Mouse (Mus musculus): ENCODE measurements around the gene Ovch2. TPM values are rescaled to one million over a fixed set of nuclear protein-coding genes. Genes with fewer than 3 reads are reported as not detected.

The Ovch2 gene
- polyA plus RNA-seq, 1 experiment from 2014 or later: not detected

DNA sequence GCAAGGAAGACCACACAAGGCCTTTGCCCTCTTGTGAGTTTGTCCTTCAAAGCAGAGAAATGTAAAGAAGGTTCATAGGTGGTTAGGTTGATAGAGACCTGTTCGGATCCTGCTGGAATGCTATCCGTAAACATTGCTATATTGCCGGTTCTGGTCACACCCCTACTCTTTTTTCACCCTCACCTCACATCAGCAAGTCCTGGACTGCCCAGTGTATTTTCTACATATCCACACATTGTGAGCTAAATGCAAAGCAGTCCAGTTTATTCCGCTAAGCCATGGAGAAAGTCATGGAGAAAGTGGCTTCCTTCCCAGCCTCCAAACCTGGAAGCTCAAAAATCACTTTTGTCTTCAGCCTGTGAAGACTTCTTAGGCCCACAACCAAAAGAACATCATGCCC, 51.3 kb downstream of the Ovch2 start:
- Histone ChIP-seq H3K9me3 (ENCODE audit: control insufficient read depth, low read length) (no peaks in the 10 kb centered on the region), H3K4me1 (replicated peaks; ENCODE audit: control insufficient read depth, insufficient read depth, low read length) (no peaks in the 10 kb centered on the region), H3K4me2 (no peak overlapping the region), H3K9ac (ENCODE audit: low read depth, low read length) (no peak overlapping the region), H3K36me3 (ENCODE audit: control insufficient read depth, insufficient read depth, low read length) (no peaks in the 10 kb centered on the region), H3K27ac (ENCODE audit: low read depth, low read length) (no peak overlapping the region), H3K27me3 (replicated peaks; ENCODE audit: control insufficient read depth, insufficient read depth, low read length) (no peaks in the 10 kb centered on the region), H3K4me3 (ENCODE audit: low read depth, low read length) (no peak overlapping the region)
- no peak for ATAC-seq (replicated peaks; ENCODE audit: low FRiP score)
- 90% methylated on average over 4 of the region's 4 CpGs for WGBS
- DNase-seq (ENCODE audit: low spot score): no peak

DNA sequence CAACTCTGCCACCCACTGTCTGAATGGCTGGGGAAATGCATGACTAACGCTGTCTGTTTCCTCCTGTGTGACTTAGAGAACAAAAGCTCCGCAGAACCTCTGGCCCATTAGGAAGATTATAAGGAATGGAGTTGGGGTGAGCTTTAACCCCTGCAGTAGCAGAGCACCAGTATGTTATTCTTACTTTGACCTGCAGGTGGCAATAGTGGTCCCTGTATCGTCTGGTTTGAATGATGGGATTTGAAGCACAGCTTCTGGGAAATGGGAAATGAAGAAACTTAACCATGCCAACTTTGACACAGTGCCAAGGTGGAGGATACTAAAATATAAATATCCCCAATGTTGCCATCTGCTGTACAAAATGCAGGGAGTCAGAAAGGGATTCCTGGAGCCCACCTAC, 51.7 kb downstream of the Ovch2 start:
- 4% methylated on average over 3 of the region's 3 CpGs for WGBS

DNA sequence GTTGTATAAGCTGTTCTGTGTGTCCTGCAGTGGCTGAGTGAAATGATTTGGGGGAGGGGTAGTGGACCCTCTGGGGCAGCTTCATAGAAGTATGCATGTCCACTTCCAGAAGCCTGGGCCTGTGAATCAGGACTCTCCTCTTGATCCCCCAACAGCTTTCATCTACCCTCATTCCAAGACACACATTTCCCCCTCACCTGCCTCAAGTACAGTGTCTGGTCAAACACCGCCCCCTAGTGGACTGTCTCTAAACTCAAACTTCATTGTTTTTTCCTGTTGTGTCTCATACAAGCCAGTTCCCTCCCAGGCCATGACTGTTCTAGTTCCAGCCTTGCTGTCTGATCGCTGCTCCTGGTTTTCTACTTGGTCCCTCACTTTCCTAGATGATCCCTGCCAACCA, 53.1 kb downstream of the Ovch2 start:
- H3K4me1 ChIP-seq (replicated peaks; ENCODE audit: control insufficient read depth, insufficient read depth, low read length): no peaks in the 10 kb centered on the region
- no peak overlapping the region for H3K27ac ChIP-seq (ENCODE audit: low read depth, low read length)
- DNase-seq (ENCODE audit: low spot score): no peak
- no peak overlapping the region for H3K4me2 ChIP-seq
- no peak overlapping the region for H3K4me3 ChIP-seq (ENCODE audit: low read depth, low read length)
- WGBS: 6% methylated on average over 2 of the region's 2 CpGs
- H3K9me3 ChIP-seq (ENCODE audit: control insufficient read depth, low read length): no peaks in the 10 kb centered on the region
- ATAC-seq (replicated peaks; ENCODE audit: low FRiP score): no peak
- H3K27me3 ChIP-seq (replicated peaks; ENCODE audit: control insufficient read depth, insufficient read depth, low read length): no peaks in the 10 kb centered on the region
- no peaks in the 10 kb centered on the region for H3K36me3 ChIP-seq (ENCODE audit: control insufficient read depth, insufficient read depth, low read length)
- H3K9ac ChIP-seq (ENCODE audit: low read depth, low read length): no peak overlapping the region

More for the DNA sequence above, 51.7 kb downstream of the Ovch2 start:
- ATAC-seq (replicated peaks; ENCODE audit: low FRiP score) (no peak), DNase-seq (ENCODE audit: low spot score) (no peak)
- no peaks in the 10 kb centered on the region for H3K4me1 ChIP-seq (replicated peaks; ENCODE audit: control insufficient read depth, insufficient read depth, low read length)
- H3K36me3 ChIP-seq (ENCODE audit: control insufficient read depth, insufficient read depth, low read length): no peaks in the 10 kb centered on the region
- H3K9ac ChIP-seq (ENCODE audit: low read depth, low read length): no peak overlapping the region
- no peaks in the 10 kb centered on the region for H3K27me3 ChIP-seq (replicated peaks; ENCODE audit: control insufficient read depth, insufficient read depth, low read length)
- no peak overlapping the region for H3K4me3 ChIP-seq (ENCODE audit: low read depth, low read length)
- no peaks in the 10 kb centered on the region for H3K9me3 ChIP-seq (ENCODE audit: control insufficient read depth, low read length)
- no peak overlapping the region for H3K27ac ChIP-seq (ENCODE audit: low read depth, low read length)
- no peak overlapping the region for H3K4me2 ChIP-seq

DNA sequence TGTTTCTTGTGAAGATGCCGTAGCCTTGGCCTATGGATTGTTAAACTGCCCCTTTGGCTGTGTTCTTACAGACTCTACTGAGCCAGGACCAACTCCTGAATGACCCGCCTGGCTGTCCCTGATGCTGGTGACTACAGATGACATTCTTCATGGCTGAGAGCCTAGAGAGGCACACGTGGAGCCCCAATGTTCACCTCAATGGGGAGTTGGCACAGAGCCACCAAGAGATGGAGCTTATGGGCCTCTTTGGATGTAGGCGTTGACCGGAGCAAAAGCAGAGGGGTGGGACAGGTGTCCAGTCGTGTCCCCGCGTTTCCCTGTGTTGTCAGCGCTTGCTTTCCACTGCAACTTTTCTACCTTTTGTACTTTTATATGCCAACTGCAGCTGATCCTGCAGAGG, 53.5 kb downstream of the Ovch2 start:
- DNase-seq (ENCODE audit: low spot score) (no peak), ATAC-seq (replicated peaks; ENCODE audit: low FRiP score) (no peak)
- 84% methylated on average over 9 of the region's 9 CpGs for WGBS
- Histone ChIP-seq H3K9me3 (ENCODE audit: control insufficient read depth, low read length) (no peaks in the 10 kb centered on the region), H3K4me3 (ENCODE audit: low read depth, low read length) (no peak overlapping the region), H3K36me3 (ENCODE audit: control insufficient read depth, insufficient read depth, low read length) (no peaks in the 10 kb centered on the region), H3K9ac (ENCODE audit: low read depth, low read length) (no peak overlapping the region), H3K27me3 (replicated peaks; ENCODE audit: control insufficient read depth, insufficient read depth, low read length) (no peaks in the 10 kb centered on the region), H3K4me2 (no peak overlapping the region), H3K4me1 (replicated peaks; ENCODE audit: control insufficient read depth, insufficient read depth, low read length) (no peaks in the 10 kb centered on the region), H3K27ac (ENCODE audit: low read depth, low read length) (no peak overlapping the region)

DNA sequence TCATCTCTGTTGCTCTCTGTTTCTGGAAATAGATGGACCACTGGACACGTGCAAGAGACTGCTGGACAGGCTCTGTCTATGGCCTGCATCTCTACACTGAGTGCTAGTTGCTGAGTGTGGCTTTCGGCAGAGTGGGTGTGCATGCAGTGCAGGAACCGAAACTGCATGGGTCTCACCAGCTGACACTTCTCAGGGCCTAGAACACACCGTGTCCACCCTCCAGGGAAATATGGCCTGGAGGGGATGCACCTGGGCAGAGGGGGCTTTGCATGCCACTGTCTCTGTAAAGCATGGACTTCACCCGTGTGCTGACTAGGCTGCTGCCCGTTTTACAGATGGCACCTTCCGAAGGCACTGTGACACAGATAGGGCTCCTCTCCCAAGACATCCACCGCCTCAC, 55.0 kb downstream of the Ovch2 start:
- H3K4me2 ChIP-seq: no peak overlapping the region
- H3K36me3 ChIP-seq (ENCODE audit: control insufficient read depth, insufficient read depth, low read length): no peaks in the 10 kb centered on the region; the same call in 1 of the 2 replicates
- H3K9me3 ChIP-seq (ENCODE audit: control insufficient read depth, low read length): no peaks in the 10 kb centered on the region
- WGBS: 82% methylated on average over 8 of the region's 8 CpGs
- H3K9ac ChIP-seq (ENCODE audit: low read depth, low read length): no peak overlapping the region
- H3K27me3 ChIP-seq (replicated peaks; ENCODE audit: control insufficient read depth, insufficient read depth, low read length): no peaks in the 10 kb centered on the region
- no peak overlapping the region for H3K4me3 ChIP-seq (ENCODE audit: low read depth, low read length)
- no peaks in the 10 kb centered on the region for H3K4me1 ChIP-seq (replicated peaks; ENCODE audit: control insufficient read depth, insufficient read depth, low read length)
- H3K27ac ChIP-seq (ENCODE audit: low read depth, low read length): no peak overlapping the region
- no peak for DNase-seq (ENCODE audit: low spot score)
- no peak for ATAC-seq (replicated peaks; ENCODE audit: low FRiP score)

DNA sequence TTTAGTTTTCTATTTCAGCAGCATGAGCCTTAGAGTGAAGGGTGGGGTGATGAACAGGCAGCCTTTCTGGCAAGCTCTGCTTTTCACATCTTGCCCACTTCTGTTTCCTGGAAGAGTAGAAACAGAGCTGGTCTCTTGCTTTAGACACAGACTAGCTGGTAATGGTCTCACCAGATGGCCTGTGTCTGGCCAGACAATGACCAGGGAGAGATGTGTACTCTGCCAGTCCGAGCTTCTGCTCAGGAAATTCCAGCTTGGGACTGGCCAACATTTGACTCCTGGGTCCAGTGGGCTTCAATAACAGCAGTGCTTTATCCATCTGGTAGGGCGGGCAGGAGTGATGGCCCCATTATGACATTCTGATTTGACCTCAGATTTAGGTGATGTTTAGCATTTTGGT, 55.9 kb downstream of the Ovch2 start:
- Histone ChIP-seq H3K36me3 (ENCODE audit: control insufficient read depth, insufficient read depth, low read length) (no peaks in the 10 kb centered on the region; the same call in 1 of the 2 replicates), H3K27me3 (replicated peaks; ENCODE audit: control insufficient read depth, insufficient read depth, low read length) (no peaks in the 10 kb centered on the region), H3K9ac (ENCODE audit: low read depth, low read length) (no peak overlapping the region), H3K27ac (ENCODE audit: low read depth, low read length) (no peak overlapping the region), H3K4me2 (no peak overlapping the region), H3K4me1 (replicated peaks; ENCODE audit: control insufficient read depth, insufficient read depth, low read length) (no peaks in the 10 kb centered on the region), H3K9me3 (ENCODE audit: control insufficient read depth, low read length) (no peaks in the 10 kb centered on the region), H3K4me3 (ENCODE audit: low read depth, low read length) (no peak overlapping the region)
- 74% methylated on average over 2 of the region's 2 CpGs for WGBS
- DNase-seq (ENCODE audit: low spot score) (no peak), ATAC-seq (replicated peaks; ENCODE audit: low FRiP score) (no peak)

DNA sequence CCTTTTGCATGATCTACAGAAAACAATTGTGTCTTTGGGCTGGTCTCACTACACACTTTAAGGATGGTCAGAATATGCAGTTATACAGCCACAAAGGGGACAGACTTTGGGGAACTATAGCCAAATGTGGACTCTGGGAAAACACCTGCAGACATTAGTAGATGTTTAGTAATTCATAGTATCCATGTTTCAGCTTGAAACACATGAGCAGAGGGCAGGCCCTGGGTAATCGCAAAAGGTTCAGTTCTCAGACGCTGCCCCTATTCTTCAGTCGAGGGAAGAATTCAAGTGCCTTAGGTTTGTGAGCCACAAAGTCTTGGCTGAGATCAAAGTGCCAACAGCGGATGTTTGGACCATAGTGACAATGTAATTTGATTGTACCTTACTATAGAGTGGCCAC, 56.6 kb downstream of the Ovch2 start:
- DNase-seq (ENCODE audit: low spot score): no peak
- Histone ChIP-seq H3K27ac (ENCODE audit: low read depth, low read length) (no peak overlapping the region), H3K36me3 (ENCODE audit: control insufficient read depth, insufficient read depth, low read length) (peaks cover 2% of the 10 kb centered on the region; the same call in 1 of the 2 replicates), H3K27me3 (replicated peaks; ENCODE audit: control insufficient read depth, insufficient read depth, low read length) (no peaks in the 10 kb centered on the region), H3K4me3 (ENCODE audit: low read depth, low read length) (no peak overlapping the region), H3K9me3 (ENCODE audit: control insufficient read depth, low read length) (no peaks in the 10 kb centered on the region), H3K4me2 (no peak overlapping the region), H3K4me1 (replicated peaks; ENCODE audit: control insufficient read depth, insufficient read depth, low read length) (no peaks in the 10 kb centered on the region), H3K9ac (ENCODE audit: low read depth, low read length) (no peak overlapping the region)
- WGBS: 83% methylated on average over 4 of the region's 4 CpGs
- no peak for ATAC-seq (replicated peaks; ENCODE audit: low FRiP score)

DNA sequence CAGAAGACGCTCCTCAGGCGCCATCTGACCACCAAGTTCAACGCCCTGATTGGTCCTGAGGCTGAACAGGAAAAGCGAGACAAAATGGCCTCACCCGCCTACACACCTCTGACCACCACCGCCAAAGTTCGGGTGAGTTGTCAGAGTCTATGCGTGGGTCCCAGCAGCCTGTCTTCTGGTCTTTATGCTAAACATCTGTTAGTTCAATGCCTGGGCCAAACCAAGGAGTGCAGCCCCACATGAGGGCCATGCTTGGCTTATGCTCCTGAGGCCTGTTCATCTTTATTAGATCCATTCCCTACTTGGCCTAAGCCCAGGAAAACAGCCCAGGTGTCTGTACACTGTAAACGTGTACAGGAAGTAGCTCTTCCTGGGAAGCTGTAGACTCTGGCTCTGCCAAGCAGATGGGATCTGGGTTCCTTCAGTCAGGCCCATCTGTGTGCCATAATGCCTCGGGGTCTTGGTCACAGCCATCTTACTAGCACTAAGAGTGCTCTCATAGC, 58.0 kb downstream of the Ovch2 start:
- Histone ChIP-seq H3K36me3 (ENCODE audit: control insufficient read depth, insufficient read depth, low read length) (peaks cover 2% of the 10 kb centered on the region; the same call in 1 of the 2 replicates), H3K27ac (ENCODE audit: low read depth, low read length) (no peak overlapping the region), H3K9me3 (ENCODE audit: control insufficient read depth, low read length) (no peaks in the 10 kb centered on the region), H3K4me3 (ENCODE audit: low read depth, low read length) (no peak overlapping the region), H3K9ac (ENCODE audit: low read depth, low read length) (no peak overlapping the region), H3K4me2 (no peak overlapping the region), H3K27me3 (replicated peaks; ENCODE audit: control insufficient read depth, insufficient read depth, low read length) (no peaks in the 10 kb centered on the region), H3K4me1 (replicated peaks; ENCODE audit: control insufficient read depth, insufficient read depth, low read length) (no peaks in the 10 kb centered on the region)
- DNase-seq (ENCODE audit: low spot score) (no peak), ATAC-seq (replicated peaks; ENCODE audit: low FRiP score) (no peak)
- WGBS: 85% methylated on average over 10 of the region's 10 CpGs

DNA sequence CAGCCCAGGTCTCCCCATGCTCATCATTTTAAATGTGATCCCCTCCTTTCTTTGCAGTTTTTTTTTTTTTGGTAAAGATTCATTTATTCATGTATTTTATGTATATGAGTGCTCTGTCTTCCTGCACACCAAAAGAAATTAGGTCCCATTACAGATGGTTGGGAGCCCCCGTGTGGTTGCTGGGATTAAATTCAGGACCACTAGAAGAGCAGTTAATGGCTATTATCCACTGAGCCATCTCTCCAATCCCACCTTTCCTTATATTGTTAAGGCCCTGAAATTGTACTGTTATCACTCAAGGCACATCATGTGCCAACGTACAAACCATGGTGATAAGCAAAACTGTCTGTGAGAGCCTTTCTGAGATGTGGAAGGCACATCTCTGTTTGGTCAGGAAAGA, 62.3 kb downstream of the Ovch2 start:
- H3K27me3 ChIP-seq (replicated peaks; ENCODE audit: control insufficient read depth, insufficient read depth, low read length): no peaks in the 10 kb centered on the region
- 38% methylated on average over 2 of the region's 2 CpGs for WGBS
- ATAC-seq (replicated peaks; ENCODE audit: low FRiP score) (no peak), DNase-seq (ENCODE audit: low spot score) (no peak)
- no peaks in the 10 kb centered on the region for H3K9me3 ChIP-seq (ENCODE audit: control insufficient read depth, low read length)
- no peak overlapping the region for H3K9ac ChIP-seq (ENCODE audit: low read depth, low read length)
- H3K4me2 ChIP-seq: no peak overlapping the region
- no peak overlapping the region for H3K4me3 ChIP-seq (ENCODE audit: low read depth, low read length)
- no peak overlapping the region for H3K27ac ChIP-seq (ENCODE audit: low read depth, low read length)
- H3K36me3 ChIP-seq (ENCODE audit: control insufficient read depth, insufficient read depth, low read length): peaks cover 2% of the 10 kb centered on the region; the same call in 1 of the 2 replicates
- no peaks in the 10 kb centered on the region for H3K4me1 ChIP-seq (replicated peaks; ENCODE audit: control insufficient read depth, insufficient read depth, low read length)
